In the genomic region with DNA sequence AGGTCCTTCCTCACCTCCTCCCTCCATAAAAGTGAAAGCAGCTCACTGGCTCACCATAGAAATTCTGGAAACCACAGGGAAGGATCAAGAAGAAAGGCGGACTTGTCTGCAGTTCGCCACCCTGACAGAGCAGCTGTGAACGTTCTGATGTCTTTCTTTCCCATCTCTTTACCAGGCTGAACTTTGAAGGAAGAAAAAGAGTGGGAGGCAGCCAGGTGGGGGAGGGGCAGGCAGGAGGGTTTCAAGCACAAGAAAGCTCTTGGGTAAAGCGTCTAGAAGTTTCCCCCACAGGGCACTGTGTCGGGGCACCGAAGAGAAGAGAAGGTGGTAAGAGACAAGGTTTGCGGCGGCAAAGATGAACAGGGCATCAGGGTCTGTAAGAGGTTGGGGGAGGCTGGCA, we compare ENCODE assay signal across 13 mouse cellular contexts. TPM values are rescaled to one million over a fixed set of nuclear protein-coding genes. Genes with fewer than 3 reads are reported as not detected.
A peak's percentile ranks its signal among the peaks of the same experiment; 100 is the strongest.
DNase-seq lines count a peak whose midpoint lies in the region; ATAC-seq and TF ChIP-seq lines count a peak whose summit lies in the region.
"Had no signal": no experiment of that assay in that cellular context is flagged by ENCODE, and none has a peak within 500 bp of the region (broad histone marks: within the 10 kb centered on the region; RNA-seq: fewer than 3 reads in every experiment).

No protein-coding gene starts in this region.

- no peaks in the 10 kb centered on the region for H3K9me3 ChIP-seq in heart, embryonic 13.5 days
- no peaks in the 10 kb centered on the region for H3K9me3 ChIP-seq in midbrain, embryonic 15.5 days
- no peaks in the 10 kb centered on the region for H3K9me3 ChIP-seq in midbrain, embryonic 13.5 days
- no peaks in the 10 kb centered on the region for H3K9me3 ChIP-seq in embryonic facial prominence, embryonic 14.5 days (ENCODE audit: control insufficient read depth, low read length)
- H3K9me3 ChIP-seq: G1E; hindbrain, embryonic 12.5 days had no signal

- peaks cover 48% of the 10 kb centered on the region for H3K4me1 ChIP-seq in heart, embryonic 13.5 days
- peaks cover 43% of the 10 kb centered on the region for H3K4me1 ChIP-seq in midbrain, embryonic 15.5 days
- peaks cover 44% of the 10 kb centered on the region for H3K4me1 ChIP-seq in midbrain, embryonic 13.5 days (replicated peaks)
- peaks cover 32% of the 10 kb centered on the region for H3K4me1 ChIP-seq in embryonic facial prominence, embryonic 14.5 days (ENCODE audit: control insufficient read depth, insufficient read depth, low read length)

- H3K27ac ChIP-seq in heart, embryonic 13.5 days (replicated peaks): no peak overlapping the region
- 0 out of 2 replicates have a peak overlapping the region, but pooled peaks have one; percentile 6 for H3K27ac ChIP-seq in midbrain, embryonic 15.5 days
- H3K27ac ChIP-seq in midbrain, embryonic 13.5 days: no peak overlapping the region
- no peak overlapping the region; the same call in 1 of the 2 replicates for H3K27ac ChIP-seq in embryonic facial prominence, embryonic 14.5 days (replicated peaks; ENCODE audit: low read depth, low read length)
- H3K27ac ChIP-seq: hindbrain, embryonic 12.5 days; kidney, postnatal 0 days; liver, embryonic 14.5 days had no signal

- no peak overlapping the region for H3K9ac ChIP-seq in heart, embryonic 13.5 days
- H3K9ac ChIP-seq in midbrain, embryonic 15.5 days: no peak overlapping the region
- H3K9ac ChIP-seq in midbrain, embryonic 13.5 days (replicated peaks): no peak overlapping the region
- no peak overlapping the region for H3K9ac ChIP-seq in embryonic facial prominence, embryonic 14.5 days (ENCODE audit: low read depth, low read length)
- H3K9ac ChIP-seq: hindbrain, embryonic 12.5 days; liver, embryonic 14.5 days had no signal

- H3K27me3 ChIP-seq in heart, embryonic 13.5 days (replicated peaks): peaks cover 56% of the 10 kb centered on the region
- H3K27me3 ChIP-seq in midbrain, embryonic 15.5 days (replicated peaks): 0 out of 2 replicates have a peak, but pooled peaks cover 7% of the 10 kb centered on the region
- H3K27me3 ChIP-seq in midbrain, embryonic 13.5 days: peaks cover 20% of the 10 kb centered on the region
- H3K27me3 ChIP-seq in embryonic facial prominence, embryonic 14.5 days (replicated peaks; ENCODE audit: control insufficient read depth, insufficient read depth, low read length): no peaks in the 10 kb centered on the region
- peaks cover 89% of the 10 kb centered on the region for H3K27me3 ChIP-seq in myocyte (ENCODE audit: control insufficient read depth, insufficient read depth, insufficient read length)

- peak overlapping the region; percentile 29 for H3K4me2 ChIP-seq in heart, embryonic 13.5 days
- H3K4me2 ChIP-seq in midbrain, embryonic 15.5 days: no peak overlapping the region
- H3K4me2 ChIP-seq in midbrain, embryonic 13.5 days (replicated peaks): no peak overlapping the region
- H3K4me2 ChIP-seq in embryonic facial prominence, embryonic 14.5 days (ENCODE audit: low read depth, low read length): peak overlapping the region; percentile 37; the same call in 1 of the 2 replicates
- H3K4me2 ChIP-seq in myocyte (ENCODE audit: low read depth): peak overlapping the region; percentile 57
- H3K4me2 ChIP-seq: hindbrain, embryonic 12.5 days had no signal

- no peaks in the 10 kb centered on the region for H3K79me2 ChIP-seq in myocyte (ENCODE audit: control insufficient read depth, insufficient read depth)

- DNase-seq in heart, postnatal 36 days: no peak
- no peak for DNase-seq in embryonic facial prominence, embryonic 14.5 days (ENCODE audit: low spot score)
- no peak for DNase-seq in ovary, adult 18-20 months (ENCODE audit: low spot score)
- DNase-seq: cerebellum, adult 2 months; spleen, adult 18-20 months had no signal

- H3K4me3 ChIP-seq in heart, embryonic 13.5 days: no peak overlapping the region
- H3K4me3 ChIP-seq in midbrain, embryonic 15.5 days: no peak overlapping the region
- H3K4me3 ChIP-seq in midbrain, embryonic 13.5 days (replicated peaks): no peak overlapping the region
- no peak overlapping the region for H3K4me3 ChIP-seq in embryonic facial prominence, embryonic 14.5 days (ENCODE audit: low read depth, low read length)
- H3K4me3 ChIP-seq in myocyte: no peak overlapping the region
- H3K4me3 ChIP-seq: hindbrain, embryonic 12.5 days had no signal

- H3K36me3 ChIP-seq in heart, embryonic 13.5 days: no peaks in the 10 kb centered on the region
- H3K36me3 ChIP-seq in midbrain, embryonic 15.5 days (replicated peaks): no peaks in the 10 kb centered on the region
- H3K36me3 ChIP-seq in midbrain, embryonic 13.5 days: no peaks in the 10 kb centered on the region
- no peaks in the 10 kb centered on the region for H3K36me3 ChIP-seq in embryonic facial prominence, embryonic 14.5 days (ENCODE audit: control insufficient read depth, insufficient read depth, low read length)
- no peaks in the 10 kb centered on the region for H3K36me3 ChIP-seq in myocyte (ENCODE audit: control insufficient read depth, insufficient read depth)
- H3K36me3 ChIP-seq: G1E; hindbrain, embryonic 12.5 days had no signal

- no peak for TF ChIP-seq POLR2A in myocyte (IDR thresholded peaks at IDR 0.05; ENCODE audit: insufficient read length, low read depth)

- no peak for ATAC-seq in heart, embryonic 13.5 days (ENCODE audit: extremely low read depth, insufficient number of reproducible peaks, low FRiP score, low TSS enrichment)
- no peak for ATAC-seq in midbrain, embryonic 15.5 days (replicated peaks)
- no peak for ATAC-seq in midbrain, embryonic 13.5 days
- ATAC-seq in embryonic facial prominence, embryonic 14.5 days (ENCODE audit: low read depth): no peak

- WGBS in heart, embryonic 13.5 days: 57% methylated on average over 8 of the region's 8 CpGs
- 46% methylated on average over 8 of the region's 8 CpGs for WGBS in midbrain, embryonic 15.5 days
- WGBS in midbrain, embryonic 13.5 days: 54% methylated on average over 8 of the region's 8 CpGs
- WGBS in embryonic facial prominence, embryonic 14.5 days: 46% methylated on average over 8 of the region's 8 CpGs

- no peak overlapping the region for H3ac ChIP-seq in myocyte (ENCODE audit: control insufficient read depth, insufficient read length)

- intact Hi-C loops in heart, postnatal 36 days (cut with DNase I): no loop called here

TF ChIP-seq in myocyte, 11 proteins besides CTCF, POLR2A, EP300 and RAD21:
- TF ChIP-seq E2F4 (IDR thresholded peaks at IDR 0.05; ENCODE audit: insufficient read depth) (no peak), MYOD1 (IDR thresholded peaks at IDR 0.05; ENCODE audit: control insufficient read depth in 1 of 3, insufficient read length in 2 of 3, low read depth in 2 of 3) (no peak), USF1 (IDR thresholded peaks at IDR 0.05; ENCODE audit: low read depth) (no peak), POLR2AphosphoS2 (IDR thresholded peaks at IDR 0.05; ENCODE audit: insufficient read length, low read depth) (no peak), MAX (IDR thresholded peaks at IDR 0.05; ENCODE audit: low read depth) (no peak), SRF (IDR thresholded peaks at IDR 0.05; ENCODE audit: control insufficient read depth, insufficient read length, low read depth) (no peak), TCF12 (IDR thresholded peaks at IDR 0.05; ENCODE audit: insufficient read depth, poor library complexity, severe bottlenecking) (no peak), MYOG (IDR thresholded peaks at IDR 0.05; ENCODE audit: control insufficient read depth in 1 of 3, insufficient read depth in 1 of 3, insufficient read length in 2 of 3, low read depth in 2 of 3) (no peak), REST (IDR thresholded peaks at IDR 0.05; ENCODE audit: insufficient read depth, insufficient read length) (no peak), TCF3 (IDR thresholded peaks at IDR 0.05; ENCODE audit: insufficient read length, low read depth) (no peak), CEBPB (IDR thresholded peaks at IDR 0.05; ENCODE audit: insufficient read depth, poor library complexity, severe bottlenecking) (no peak)

RNA-seq across cellular contexts. Expression of a gene that starts 7.0 kb away (rescaled TPM):
- 2.0 and 2.1 TPM in 2 replicates for polyA plus RNA-seq in heart, embryonic 13.5 days (2015; fragmentation: Nextera tagmentation; extraction: Ambion mirVana)
- total RNA-seq in heart, postnatal 36 days (2021): 1 to 10 TPM; 2.3 to 4.4 TPM
- polyA plus RNA-seq in midbrain, embryonic 15.5 days (2015; fragmentation: Nextera tagmentation; extraction: Ambion mirVana): 2.9 TPM in 2 replicates
- 2.4 and 2.5 TPM in 2 replicates for polyA plus RNA-seq in midbrain, embryonic 13.5 days (2015; fragmentation: Nextera tagmentation; extraction: Ambion mirVana)
- 4.7 and 6.0 TPM in 2 replicates for polyA plus RNA-seq in embryonic facial prominence, embryonic 14.5 days (2014; fragmentation: Nextera tagmentation; extraction: Ambion mirVana)
- polyA plus RNA-seq in myocyte (2012; fragmentation: generic; extraction: Trizol): not detected

RNA-seq across cellular contexts. Expression of a gene that starts 38.5 kb away (rescaled TPM):
- 4.6 and 4.8 TPM in 2 replicates for polyA plus RNA-seq in heart, embryonic 13.5 days (2015; fragmentation: Nextera tagmentation; extraction: Ambion mirVana)
- total RNA-seq in heart, postnatal 36 days (2021): 10 to 100 TPM; 56.1 to 56.7 TPM
- polyA plus RNA-seq in midbrain, embryonic 15.5 days (2015; fragmentation: Nextera tagmentation; extraction: Ambion mirVana): 15.1 and 15.9 TPM in 2 replicates
- 15.6 and 16.0 TPM in 2 replicates for polyA plus RNA-seq in midbrain, embryonic 13.5 days (2015; fragmentation: Nextera tagmentation; extraction: Ambion mirVana)
- polyA plus RNA-seq in embryonic facial prominence, embryonic 14.5 days (2014; fragmentation: Nextera tagmentation; extraction: Ambion mirVana): 11.3 and 12.3 TPM in 2 replicates
- 11.1 TPM for polyA plus RNA-seq in myocyte (2012; fragmentation: generic; extraction: Trizol)

Comparison
In these comparisons a context has a peak if more than half of its experiments do, and no peak if none do; other contexts are left out.
1. H3K4me2 ChIP-seq: peak in heart, embryonic 13.5 days (single experiment), embryonic facial prominence, embryonic 14.5 days (single experiment) and myocyte (single experiment); none in midbrain, embryonic 15.5 days (single experiment) and midbrain, embryonic 13.5 days (single experiment).